Mouse (Mus musculus) heart, postnatal 4 days (tissue): ENCODE measurements around the gene Galnt10. TPM values are rescaled to one million over a fixed set of nuclear protein-coding genes. Genes with fewer than 3 reads are reported as not detected.

Source experiments
- DNase-seq: peaks from one replicate; pipeline ENCODE4 v3.0.0; 2021
- total RNA-seq, 2 experiments: library from RNA; stranded (reverse); gene quantifications; 2 replicates each; pipeline ENCODE4 v1.2.3; 2021

The Galnt10 gene
- total RNA-seq, 2 experiments from 2014 or later = 8.2 to 9.1 TPM

GRCm38 (mm10) chr11:57747294-57748080, 102.2 kb downstream of the Galnt10 start:
- DNase-seq = peak; percentile 44

- no peak for DNase-seq
Observed at GRCm38 (mm10) chr11:57753538-57754203, 108.4 kb downstream of the Galnt10 start.

GRCm38 (mm10) chr11:57758621-57759020, 113.4 kb downstream of the Galnt10 start:
- DNase-seq = no peak

- DNase-seq = no peak
Observed at GRCm38 (mm10) chr11:57760509-57761058, 115.3 kb downstream of the Galnt10 start.

DNA sequence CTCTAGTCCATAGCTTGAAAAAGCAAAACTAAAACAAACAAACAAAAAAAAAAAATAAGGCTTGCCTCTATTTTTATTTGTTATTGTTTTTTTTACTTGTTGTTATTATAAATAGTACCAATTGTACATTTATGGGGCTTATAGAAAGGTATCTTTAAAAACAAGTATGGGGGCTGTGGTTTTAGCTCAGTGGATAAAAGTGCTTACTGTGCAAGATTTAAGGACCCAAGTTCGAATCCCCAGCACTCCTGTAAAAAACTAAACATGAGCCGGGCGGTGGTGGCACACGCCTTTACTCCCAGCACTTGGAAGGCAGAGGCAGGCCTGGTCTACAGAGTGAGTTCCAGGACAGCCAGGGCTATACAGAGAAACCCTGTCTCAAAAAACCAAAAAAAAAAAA, 116.1 kb downstream of the Galnt10 start:
- no peak for DNase-seq

- DNase-seq = no peak
Observed at GRCm38 (mm10) chr11:57764124-57764523, 118.9 kb downstream of the Galnt10 start.

DNA sequence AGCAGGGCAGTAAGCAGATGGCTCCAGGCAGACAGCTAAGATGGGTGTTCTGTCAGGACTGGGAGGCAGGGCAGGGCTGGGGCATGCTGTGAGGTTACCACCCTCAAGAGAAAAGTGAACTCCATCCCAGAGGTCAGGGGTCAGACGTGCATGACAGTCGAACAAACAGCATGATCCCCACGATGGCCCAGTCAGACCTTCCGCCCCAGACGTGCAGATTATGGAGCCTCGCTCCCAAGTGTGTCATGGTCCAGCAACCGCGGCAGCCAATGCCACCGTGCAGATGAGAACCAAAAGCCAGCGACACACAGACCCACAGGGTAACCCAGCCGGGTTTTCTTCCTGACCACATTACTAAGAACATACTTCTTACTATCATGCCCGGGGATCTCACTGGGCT, 121.4 kb downstream of the Galnt10 start:
- DNase-seq = no peak

GRCm38 (mm10) chr11:57767171-57767570, 121.9 kb downstream of the Galnt10 start:
- DNase-seq = no peak

- no peak for DNase-seq
Observed at GRCm38 (mm10) chr11:57770776-57771175, 125.5 kb downstream of the Galnt10 start.

DNA sequence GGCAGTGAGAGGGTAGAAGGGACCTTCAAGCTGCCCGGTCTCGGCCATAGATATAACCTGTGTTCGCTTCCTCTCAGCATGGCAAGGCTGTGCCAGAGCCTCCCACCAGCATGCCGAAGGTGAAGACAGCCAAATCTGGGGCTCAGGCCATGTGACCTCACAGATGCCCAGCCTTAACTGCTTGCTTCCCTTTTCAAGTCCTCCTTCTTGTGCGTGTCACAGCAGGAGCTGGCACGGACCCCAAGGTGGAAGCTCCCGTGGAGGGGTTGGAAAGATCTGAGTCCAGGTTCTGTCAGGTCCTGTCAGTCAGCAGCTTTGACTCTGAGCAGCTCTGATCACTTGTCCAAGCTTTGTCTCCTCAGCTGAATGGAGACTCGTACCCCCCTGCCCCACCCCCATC, 126.4 kb downstream of the Galnt10 start:
- no peak for DNase-seq

DNA sequence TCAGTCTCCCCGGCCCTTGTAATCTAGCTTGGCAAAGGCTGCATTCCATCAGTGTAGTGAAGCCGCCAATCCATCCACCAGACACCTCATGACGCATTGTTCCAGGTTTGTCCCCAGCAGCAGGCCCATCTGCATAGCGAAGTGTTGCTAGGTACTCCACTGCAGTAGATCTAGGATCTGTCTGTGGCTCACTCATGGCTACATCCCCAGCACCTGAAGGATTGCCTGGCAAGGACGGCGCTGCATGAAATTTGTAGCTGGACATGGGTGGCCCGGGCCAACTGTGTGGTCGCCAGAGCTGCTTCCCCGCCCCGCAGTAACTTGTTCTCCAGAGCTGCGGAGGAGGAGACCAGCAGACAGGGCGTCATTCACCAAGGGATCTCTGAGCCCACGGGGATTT, 128.2 kb downstream of the Galnt10 start:
- no peak for DNase-seq

DNA sequence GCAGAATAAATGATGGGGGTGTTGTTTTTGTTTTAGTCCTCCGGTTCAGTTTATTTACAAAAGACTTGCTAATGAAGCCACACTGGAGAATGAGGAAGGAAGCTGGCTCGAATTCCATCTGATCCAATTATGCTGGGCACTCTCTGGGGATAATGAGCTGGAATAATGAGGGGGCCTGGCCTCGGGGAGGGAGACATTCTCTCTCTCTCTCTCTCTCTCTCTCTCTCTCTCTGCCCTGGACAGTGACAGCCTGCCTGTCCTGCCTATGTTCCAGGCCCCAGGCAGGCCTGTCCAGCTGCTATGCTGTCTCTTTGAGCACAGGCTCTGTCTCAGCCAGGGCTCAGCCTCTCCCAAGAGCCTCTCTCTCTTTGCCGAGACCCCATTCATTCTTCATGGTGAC, 128.7 kb downstream of the Galnt10 start:
- no peak for DNase-seq

GRCm38 (mm10) chr11:57775868-57776267, 130.6 kb downstream of the Galnt10 start:
- no peak for DNase-seq

- DNase-seq = no peak
Observed at GRCm38 (mm10) chr11:57776546-57776945, 131.3 kb downstream of the Galnt10 start.

- DNase-seq = peak; percentile 65
Observed at GRCm38 (mm10) chr11:57778349-57778748, 133.1 kb downstream of the Galnt10 start.

DNA sequence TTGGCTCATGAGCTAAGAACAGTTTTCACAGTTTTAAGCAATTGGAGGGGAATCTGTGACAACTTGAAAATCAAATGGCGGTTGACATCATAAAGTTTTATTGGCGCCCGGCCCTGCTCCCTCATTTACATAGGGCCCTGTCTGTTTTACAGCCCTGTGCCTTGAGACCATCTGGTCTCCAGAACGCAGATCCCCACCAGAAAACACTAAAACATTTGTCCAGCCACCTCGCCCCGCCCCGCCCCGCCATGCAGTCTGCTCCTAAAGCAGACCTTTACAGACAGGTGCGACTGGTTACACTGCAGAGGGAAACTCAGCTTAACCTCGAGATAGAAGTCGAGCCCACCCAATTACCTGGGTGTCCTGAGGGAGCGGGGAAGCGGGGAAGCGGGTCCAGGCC, 134.6 kb downstream of the Galnt10 start:
- DNase-seq = no peak

DNA sequence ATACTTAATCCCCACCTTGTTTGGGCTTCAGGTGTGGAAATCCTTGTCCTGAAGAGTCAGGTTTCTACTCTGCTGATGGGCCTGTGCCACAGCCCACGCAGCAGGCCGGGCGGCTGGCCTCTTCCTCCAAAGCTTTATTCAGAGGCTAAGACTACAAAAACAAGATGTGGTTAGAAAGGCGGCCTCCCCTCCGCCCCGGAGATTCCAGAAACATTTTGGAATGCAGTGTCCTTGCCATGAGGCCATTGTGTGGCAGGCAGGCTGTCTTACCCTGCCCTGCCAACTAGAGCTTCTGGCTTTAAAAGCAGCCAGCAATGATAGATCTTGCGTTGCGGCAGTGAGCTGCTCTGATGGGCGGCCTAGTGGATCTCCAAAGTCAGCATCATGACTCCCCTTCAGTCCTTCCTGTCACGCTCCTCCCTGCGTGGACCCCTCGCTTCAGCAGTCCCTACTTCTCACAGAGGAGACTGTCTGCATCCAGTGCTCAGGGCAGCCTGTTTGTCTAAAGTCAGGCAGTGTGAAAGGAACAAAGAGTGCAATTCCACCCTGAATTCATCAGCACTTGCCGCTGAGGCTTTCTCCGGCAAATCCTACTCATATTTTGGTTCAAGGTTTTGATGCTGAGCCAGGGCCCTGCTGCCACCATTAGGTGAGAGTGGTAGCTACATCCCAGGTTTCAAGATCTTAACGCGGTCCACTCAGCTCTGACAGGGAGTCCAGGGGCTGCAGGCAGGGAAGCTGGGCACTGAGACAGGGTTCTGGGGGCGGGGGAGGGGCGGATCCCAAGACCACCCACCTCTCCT, 141.6 kb downstream of the Galnt10 start:
- DNase-seq = peak; percentile 42

- peak; percentile 55 for DNase-seq
Observed at GRCm38 (mm10) chr11:57787913-57788312, 142.7 kb downstream of the Galnt10 start.

DNA sequence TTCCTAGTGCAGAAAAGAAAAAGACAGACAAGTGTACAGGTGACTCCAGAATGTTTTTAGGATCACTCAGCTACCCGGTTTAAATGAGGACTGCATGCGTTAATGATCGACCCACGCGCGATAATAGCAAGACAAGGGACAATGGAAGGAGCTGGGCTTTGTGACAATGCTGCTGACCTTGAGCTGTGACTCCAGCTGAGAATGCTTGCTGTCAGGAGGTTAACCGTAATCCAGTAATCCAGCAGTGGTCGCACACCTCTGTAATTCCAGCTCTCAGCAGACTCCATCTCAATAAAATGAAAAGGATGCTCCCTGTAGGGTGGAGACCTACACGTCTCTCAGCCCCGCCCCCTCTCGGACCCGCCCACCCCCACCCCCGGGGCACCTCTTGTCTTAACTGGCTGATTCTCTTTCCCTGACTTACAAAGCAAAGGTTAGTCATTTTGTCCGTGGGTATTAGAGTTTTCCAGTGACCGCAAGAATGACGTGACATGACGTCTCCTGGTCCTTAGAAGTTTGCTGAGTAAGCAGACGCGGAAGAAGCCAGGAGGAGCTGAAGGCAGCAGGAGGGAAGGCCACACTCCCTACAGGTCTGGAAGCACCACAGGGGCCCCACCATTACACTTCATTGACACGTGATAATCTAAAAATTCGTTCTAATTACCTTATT, 145.8 kb downstream of the Galnt10 start:
- DNase-seq = no peak

- DNase-seq = no peak
Observed at GRCm38 (mm10) chr11:57795086-57795485, 149.8 kb downstream of the Galnt10 start.

DNA sequence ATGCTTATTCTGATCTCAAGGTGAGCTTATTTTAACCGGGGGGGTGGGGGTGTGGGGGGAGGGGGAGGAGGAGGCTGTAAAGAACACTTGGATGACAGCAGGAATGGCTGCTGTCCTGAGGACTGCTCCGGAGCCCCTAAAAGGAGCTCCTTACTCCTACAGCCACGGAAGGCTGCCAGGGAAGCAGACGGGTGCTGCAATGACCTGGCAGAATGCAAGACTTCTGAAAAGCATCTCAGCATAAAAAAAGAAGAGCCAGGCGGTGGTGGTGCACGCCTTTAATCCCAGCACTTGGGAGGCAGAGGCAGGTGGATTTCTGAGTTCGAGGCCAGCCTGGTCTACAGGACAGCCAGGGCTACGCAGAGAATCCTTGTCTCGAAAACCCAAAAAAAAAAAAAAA, 152.6 kb downstream of the Galnt10 start:
- DNase-seq = no peak

DNA sequence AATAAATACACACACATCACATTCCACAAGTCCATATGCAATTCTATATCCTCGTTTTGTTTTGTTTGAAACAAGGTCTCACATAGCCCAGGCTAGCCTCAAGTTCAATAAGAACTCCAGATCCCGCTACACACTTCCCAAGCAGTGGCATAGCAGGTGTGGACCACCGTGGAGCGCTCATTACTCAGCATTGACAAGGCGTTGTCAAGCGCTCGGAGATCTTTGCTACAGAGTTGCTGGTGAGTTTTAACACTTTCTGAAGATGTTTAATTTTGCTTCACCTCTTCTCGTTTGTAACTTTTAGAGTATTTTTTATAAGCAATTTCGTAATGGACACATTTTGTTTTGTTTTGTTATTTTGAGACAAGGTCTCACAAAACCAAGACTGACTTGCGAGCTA, 154.2 kb downstream of the Galnt10 start:
- DNase-seq = no peak
